Mouse (Mus musculus) left cerebral cortex, postnatal 14 days (tissue): ENCODE results near the gene Hydin. TPM values are rescaled to one million over a fixed set of nuclear protein-coding genes. Genes with fewer than 3 reads are reported as not detected.
"Not testable (repeated sequence)": the region's sequence is repeated elsewhere in the genome, so short reads cannot be mapped to it uniquely, and the experiment has no call there.

Experiments
- DNase-seq, 2 experiments: peaks; one replicate each; pipeline ENCODE4 v3.0.0; 2021 to 2022; ENCODE audit warnings: low spot score in 2 of 2, mixed read lengths in 1 of 2
- intact Hi-C: fragments of 180-260 bp; cut with DNase I; formaldehyde crosslinking; loops from one replicate; pipeline ENCODE4 v1.15.1; 2025
- total RNA-seq, 2 experiments: library from RNA; stranded (reverse); gene quantifications; 2 replicates each; pipeline ENCODE4 v1.2.3; 2021

Gene Hydin
- total RNA-seq, 2 experiments from 2014 or later: 0.35 to 0.44 TPM

DNA sequence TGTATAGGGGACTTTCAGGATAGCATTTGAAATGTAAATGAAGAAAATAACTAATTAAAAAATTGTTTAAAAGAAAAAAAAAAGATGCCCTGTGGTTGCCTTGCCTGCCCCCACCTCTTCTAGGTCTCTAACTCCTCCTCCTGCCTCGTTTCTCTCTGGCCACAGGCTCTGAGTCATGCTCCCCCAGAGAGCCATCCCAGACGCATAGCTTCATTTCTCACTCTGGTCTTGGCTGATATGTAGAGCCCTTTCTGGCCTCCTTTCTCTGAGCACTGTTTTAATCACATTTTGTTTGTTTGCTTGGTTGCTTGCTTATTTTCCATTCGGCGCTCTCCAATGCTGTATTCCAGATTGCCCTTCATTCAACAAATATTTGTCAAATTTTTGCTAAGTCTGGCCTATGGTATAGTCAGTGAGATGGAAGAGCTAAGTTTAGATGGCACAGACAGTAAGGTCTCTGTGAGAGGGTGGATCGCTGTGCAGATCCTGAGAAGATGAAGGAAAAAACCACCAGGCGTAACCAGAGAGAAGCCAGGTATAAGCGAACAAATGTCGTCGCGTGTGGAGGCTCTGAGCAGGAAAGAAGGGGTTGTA, 57.3 kb downstream of the Hydin start:
- intact Hi-C loops: no loop called here
- DNase-seq: no peak

- DNase-seq, intact Hi-C loops: not testable (repeated sequence)
Measured at GRCm38 (mm10) chr8:110327120-110327519, 60.3 kb downstream of the Hydin start.

DNA sequence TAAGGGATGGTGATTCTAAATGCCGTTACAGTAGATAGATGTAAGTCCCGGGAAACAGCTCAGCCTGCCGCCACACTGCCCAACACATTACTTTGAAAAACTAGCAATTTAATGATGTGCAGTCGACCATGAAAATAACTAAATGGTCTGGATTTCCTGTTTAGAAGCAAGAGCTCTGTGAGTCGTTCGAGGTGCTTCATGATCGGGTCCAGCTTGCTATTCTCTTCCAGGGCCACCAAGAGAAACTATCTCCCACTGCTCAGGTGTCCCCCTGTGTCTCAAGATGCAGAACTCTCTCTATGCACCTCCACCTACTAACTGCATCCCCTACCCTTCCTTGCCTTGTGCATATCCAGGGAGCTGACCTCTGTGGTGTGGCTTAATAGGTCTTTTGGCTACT, 66.6 kb downstream of the Hydin start:
- DNase-seq: no peak
- intact Hi-C loops: no loop called here

DNA sequence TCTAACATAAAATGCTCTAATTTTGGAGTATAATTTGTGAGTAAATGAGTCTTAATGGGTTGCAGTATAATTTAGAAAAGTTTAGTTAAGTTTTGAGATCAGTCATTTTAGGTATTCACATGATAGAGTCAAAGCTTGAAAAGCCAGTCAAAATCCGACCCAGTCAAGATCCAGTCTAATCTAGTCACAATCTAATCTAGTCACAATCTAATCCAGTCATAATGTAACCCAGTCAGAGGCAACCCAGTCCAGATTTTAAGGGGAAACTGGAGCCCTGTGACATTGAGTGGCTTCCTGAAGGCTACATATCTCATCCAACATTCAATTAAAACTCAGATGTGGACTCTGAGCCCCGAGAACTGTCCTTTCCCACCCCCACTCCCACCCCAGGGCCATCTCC, 72.7 kb downstream of the Hydin start:
- no peak for DNase-seq
- intact Hi-C loops: no loop called here

GRCm38 (mm10) chr8:110340090-110340703, 73.4 kb downstream of the Hydin start:
- intact Hi-C loops: no loop called here
- no peak for DNase-seq

GRCm38 (mm10) chr8:110345697-110346394, 79.1 kb downstream of the Hydin start:
- intact Hi-C loops: no loop called here
- no peak for DNase-seq

- no peak for DNase-seq
Measured at GRCm38 (mm10) chr8:110346915-110347314, 80.1 kb downstream of the Hydin start.

GRCm38 (mm10) chr8:110350725-110351124, 83.9 kb downstream of the Hydin start:
- DNase-seq: no peak
- intact Hi-C loops: no loop called here

More at GRCm38 (mm10) chr8:110346915-110347314, 80.1 kb downstream of the Hydin start:
- intact Hi-C loops: no loop called here

GRCm38 (mm10) chr8:110351909-110352308, 85.1 kb downstream of the Hydin start:
- intact Hi-C loops: no loop called here
- no peak for DNase-seq

DNA sequence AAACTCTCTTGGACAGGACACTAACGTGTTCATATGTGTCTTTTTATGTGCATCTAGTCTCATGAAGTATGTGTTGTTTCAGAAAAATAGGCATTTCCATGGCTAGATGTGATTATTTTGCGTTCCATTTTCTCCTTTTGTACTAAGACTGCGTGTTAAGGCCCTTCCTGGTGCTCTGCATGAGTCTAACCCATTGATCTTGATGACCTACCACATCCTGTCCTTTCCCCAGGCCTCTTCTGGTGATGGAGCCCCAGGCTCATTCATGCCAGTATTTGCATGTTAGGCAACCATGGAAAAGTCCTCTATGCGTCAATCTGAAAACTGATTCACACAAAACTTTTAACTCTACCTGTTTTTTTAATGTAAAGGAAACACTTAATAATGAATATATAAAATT, 96.2 kb downstream of the Hydin start:
- DNase-seq: no peak
- intact Hi-C loops: no loop called here

- DNase-seq: no peak
- intact Hi-C loops: no loop called here
Measured at GRCm38 (mm10) chr8:110372836-110373235, 106.1 kb downstream of the Hydin start.

DNA sequence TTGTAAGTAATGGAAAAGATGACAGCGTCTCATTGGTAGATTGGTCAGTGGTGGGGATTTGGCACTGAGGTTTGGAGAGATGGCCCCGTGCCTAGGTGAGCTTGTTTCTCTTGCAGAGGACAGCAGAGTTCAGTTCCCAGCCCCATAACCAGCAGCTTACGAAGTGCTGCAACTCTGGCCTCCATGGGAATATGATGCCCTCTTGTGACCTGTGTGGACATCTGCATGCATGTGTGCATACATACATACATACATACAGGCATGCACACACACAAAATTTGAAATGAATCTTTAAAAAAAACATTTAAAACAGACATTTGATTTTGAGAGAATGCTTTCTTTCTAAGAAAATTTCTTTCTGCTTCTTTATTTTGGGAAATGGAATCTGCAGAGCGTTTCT, 106.9 kb downstream of the Hydin start:
- intact Hi-C loops: no loop called here
- no peak for DNase-seq

- peak; percentile 4 to 14 for DNase-seq
- intact Hi-C loops: no loop called here
Measured at GRCm38 (mm10) chr8:110382751-110383150, 116.0 kb downstream of the Hydin start.

- DNase-seq, intact Hi-C loops: not testable (repeated sequence)
Measured at GRCm38 (mm10) chr8:110384632-110385031, 117.9 kb downstream of the Hydin start.

GRCm38 (mm10) chr8:110395656-110396055, 128.9 kb downstream of the Hydin start:
- DNase-seq: no peak
- intact Hi-C loops: no loop called here

DNA sequence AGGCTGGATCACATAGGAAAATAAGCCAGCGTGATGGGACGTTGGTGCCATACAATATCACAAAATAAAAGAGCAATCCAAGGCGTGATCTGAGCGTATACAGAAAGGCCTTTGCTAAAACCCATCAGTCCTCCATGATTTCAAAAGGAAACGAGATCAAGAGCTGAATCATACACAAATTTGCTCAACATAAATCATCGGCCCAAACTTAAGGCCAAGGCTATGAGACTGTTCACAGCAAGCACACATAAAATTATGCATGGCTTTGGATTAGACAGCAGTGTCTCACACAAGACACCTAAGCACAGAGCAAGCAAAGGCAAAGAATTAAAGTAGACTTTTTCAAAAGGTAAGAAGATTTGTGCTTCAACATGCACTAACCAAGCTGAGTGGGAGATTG, 133.8 kb downstream of the Hydin start:
- intact Hi-C loops: no loop called here
- DNase-seq: no peak

DNA sequence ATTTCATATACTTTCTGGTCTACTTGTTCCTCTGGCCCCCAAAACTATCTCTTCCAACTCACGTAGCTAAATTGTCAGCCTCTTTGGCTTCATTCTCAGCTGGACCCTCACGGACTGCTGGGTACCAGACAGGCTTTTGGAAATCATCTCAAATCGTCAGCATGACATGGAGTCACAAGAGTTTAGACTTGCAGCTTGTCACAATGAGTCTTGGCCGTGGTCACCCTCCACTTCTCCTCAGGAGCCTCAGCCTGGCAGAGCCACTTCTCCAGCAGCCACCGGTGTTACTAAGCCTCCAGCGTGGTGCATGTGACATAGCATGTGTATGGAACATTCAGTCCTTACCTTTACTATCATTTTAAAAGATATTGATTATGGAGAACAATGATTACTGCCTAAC, 135.5 kb downstream of the Hydin start:
- no peak for DNase-seq

DNA sequence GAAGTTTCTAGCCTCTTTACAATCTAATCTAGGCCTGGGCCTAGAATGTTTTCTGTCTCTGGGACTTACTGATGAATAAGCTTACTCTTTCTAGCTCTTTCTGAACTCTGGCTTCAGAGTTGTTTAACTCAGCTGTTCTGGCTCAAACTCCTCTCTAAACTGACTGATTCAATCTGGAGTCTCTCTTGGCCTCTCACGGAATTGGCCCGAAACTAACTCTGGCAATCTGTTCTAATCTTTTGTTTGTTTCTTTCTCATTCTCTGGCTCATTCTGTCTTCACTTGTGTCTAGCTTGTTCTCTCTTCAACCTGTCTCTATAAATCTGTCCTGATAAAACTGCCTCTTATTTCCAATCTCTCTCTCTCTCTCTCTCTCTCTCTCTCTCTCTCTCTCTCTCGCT, 137.7 kb downstream of the Hydin start:
- no peak for DNase-seq
- intact Hi-C loops: no loop called here

More for the DNA sequence above, 135.5 kb downstream of the Hydin start:
- intact Hi-C loops: no loop called here

GRCm38 (mm10) chr8:110415121-110415520, 148.3 kb downstream of the Hydin start:
- DNase-seq: no peak
- intact Hi-C loops: no loop called here

- DNase-seq: no peak
- intact Hi-C loops: no loop called here
Measured at GRCm38 (mm10) chr8:110416931-110417330, 150.2 kb downstream of the Hydin start.

- DNase-seq: no peak
- intact Hi-C loops: no loop called here
Measured at GRCm38 (mm10) chr8:110417801-110418200, 151.0 kb downstream of the Hydin start.
